Mouse (Mus musculus): ENCODE measurements around the gene Dido1. TPM values are rescaled to one million over a fixed set of nuclear protein-coding genes. Genes with fewer than 3 reads are reported as not detected.

The Dido1 gene
- polyA plus RNA-seq, 2 experiments: 26.4 to 39.7 TPM

DNA sequence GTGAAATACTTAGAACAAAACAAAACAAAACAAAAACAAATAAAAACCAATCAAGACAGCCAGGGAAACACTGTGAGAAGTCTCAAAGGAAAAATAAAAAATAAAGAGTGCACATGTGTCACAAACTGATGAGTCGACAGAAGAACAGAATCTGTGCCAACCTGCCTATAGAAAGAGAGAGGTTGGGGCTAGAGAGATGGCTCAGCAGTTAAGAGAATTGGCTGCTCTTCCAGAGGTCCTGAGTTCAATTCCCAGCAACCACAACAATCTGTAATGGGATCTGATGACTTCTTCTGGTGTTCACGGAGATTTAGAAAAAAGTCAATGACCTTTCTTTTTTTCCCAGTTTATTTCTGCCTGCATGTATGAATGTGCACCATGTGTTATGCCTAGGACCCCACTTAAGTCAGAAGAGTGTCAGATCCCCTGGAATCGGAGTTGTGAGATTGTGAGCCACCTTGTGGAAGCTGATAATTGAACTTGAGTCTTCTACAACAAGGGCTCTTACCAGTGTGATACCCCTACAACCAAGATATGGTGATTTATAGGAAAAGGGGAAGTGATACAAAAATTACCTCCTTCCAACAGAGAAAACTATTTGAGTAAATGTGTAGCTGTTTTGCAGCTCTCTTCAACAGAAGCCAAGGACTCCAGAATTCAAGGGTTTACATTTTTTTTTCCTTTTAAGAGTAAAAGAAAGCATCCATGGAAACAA lies 6.0 kb downstream of the Dido1 start:
- Histone ChIP-seq H3K27ac (replicated peaks; ENCODE audit: low read depth, low read length) (no peak overlapping the region), H3K36me3 (ENCODE audit: control insufficient read depth, insufficient read depth, low read length) (0 out of 2 replicates have a peak, but pooled peaks cover 3% of the 10 kb centered on the region), H3K4me1 (ENCODE audit: control insufficient read depth, insufficient read depth, low read length) (peaks cover 31% of the 10 kb centered on the region), H3K9ac (ENCODE audit: low read depth, low read length, severe bottlenecking) (no peak overlapping the region), H3K4me2 (replicated peaks; ENCODE audit: low read depth, low read length, severe bottlenecking) (no peak overlapping the region), H3K27me3 (ENCODE audit: control insufficient read depth, insufficient read depth, low read length) (no peaks in the 10 kb centered on the region), H3K9me3 (ENCODE audit: control insufficient read depth, low read length) (no peaks in the 10 kb centered on the region), H3K4me3 (replicated peaks; ENCODE audit: low read length) (no peak overlapping the region)
- ATAC-seq (ENCODE audit: low FRiP score, low read depth) (no peak), DNase-seq (ENCODE audit: low spot score) (no peak)
- WGBS: 78% methylated on average over 3 of the region's 3 CpGs
- no peak for TF ChIP-seq POLR2A (IDR thresholded peaks at IDR 0.05; ENCODE audit: borderline replicate concordance, extremely low read depth, insufficient read depth, insufficient read length)

DNA sequence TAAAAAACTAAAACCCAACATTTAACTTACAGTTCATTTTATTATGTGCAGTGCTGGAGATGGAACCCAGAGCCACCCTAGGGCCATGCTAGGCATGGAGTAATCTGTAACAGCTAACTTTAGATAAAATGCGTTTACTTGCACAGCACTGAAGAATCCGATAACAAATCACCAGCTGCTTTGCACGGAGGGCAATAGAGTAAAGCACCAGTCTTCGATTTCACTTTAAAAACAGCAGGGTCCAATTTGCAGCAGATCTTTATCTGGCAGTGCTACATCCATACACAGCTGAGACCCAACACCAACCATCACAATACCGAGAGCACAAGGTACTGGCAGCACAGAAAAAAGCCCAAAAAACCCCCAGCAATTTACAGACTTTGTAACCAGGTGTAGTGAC lies 6.6 kb downstream of the Dido1 start:
- DNase-seq (ENCODE audit: low spot score) (no peak), ATAC-seq (ENCODE audit: low FRiP score, low read depth) (no peak)
- H3K4me3 ChIP-seq (replicated peaks; ENCODE audit: low read length): no peak overlapping the region
- 72% methylated on average over 5 of the region's 5 CpGs for WGBS
- 0 out of 2 replicates have a peak, but pooled peaks cover 3% of the 10 kb centered on the region for H3K36me3 ChIP-seq (ENCODE audit: control insufficient read depth, insufficient read depth, low read length)
- H3K9ac ChIP-seq (ENCODE audit: low read depth, low read length, severe bottlenecking): no peak overlapping the region
- peak overlapping the region; percentile 92; the same call in 1 of the 2 replicates for H3K27ac ChIP-seq (replicated peaks; ENCODE audit: low read depth, low read length)
- peak overlapping the region; percentile 94; the same call in 1 of the 2 replicates for H3K4me2 ChIP-seq (replicated peaks; ENCODE audit: low read depth, low read length, severe bottlenecking)
- no peaks in the 10 kb centered on the region for H3K27me3 ChIP-seq (ENCODE audit: control insufficient read depth, insufficient read depth, low read length)
- H3K9me3 ChIP-seq (ENCODE audit: control insufficient read depth, low read length): no peaks in the 10 kb centered on the region
- TF ChIP-seq POLR2A (IDR thresholded peaks at IDR 0.05; ENCODE audit: borderline replicate concordance, extremely low read depth, insufficient read depth, insufficient read length): no peak
- peaks cover 25% of the 10 kb centered on the region for H3K4me1 ChIP-seq (ENCODE audit: control insufficient read depth, insufficient read depth, low read length)

DNA sequence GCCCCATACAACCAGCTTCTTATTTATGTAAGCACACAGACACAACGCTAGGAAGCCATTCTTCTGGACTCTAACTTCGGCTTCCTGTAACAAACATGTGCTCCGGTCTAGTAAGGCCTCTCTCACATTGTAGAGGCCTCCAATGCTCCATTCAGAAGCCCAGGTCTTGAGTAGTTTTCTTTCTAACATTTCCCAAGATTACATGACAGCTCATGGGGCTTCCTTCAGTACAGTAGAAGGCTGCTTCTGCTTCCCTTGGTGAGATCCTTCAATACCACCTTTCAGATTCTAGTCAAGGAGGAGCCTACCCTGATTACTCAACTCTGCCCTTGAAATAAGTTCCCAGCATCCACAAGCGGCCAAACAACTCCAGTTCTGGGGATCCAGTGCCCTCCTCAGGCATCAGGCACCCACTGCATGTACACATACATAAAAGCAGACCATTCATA lies 7.1 kb downstream of the Dido1 start:
- Histone ChIP-seq H3K9me3 (ENCODE audit: control insufficient read depth, low read length) (no peaks in the 10 kb centered on the region), H3K4me2 (replicated peaks; ENCODE audit: low read depth, low read length, severe bottlenecking) (peak overlapping the region; percentile 94), H3K9ac (ENCODE audit: low read depth, low read length, severe bottlenecking) (peak overlapping the region; percentile 97), H3K4me1 (ENCODE audit: control insufficient read depth, insufficient read depth, low read length) (peaks cover 25% of the 10 kb centered on the region), H3K4me3 (replicated peaks; ENCODE audit: low read length) (peak overlapping the region; percentile 93), H3K27me3 (ENCODE audit: control insufficient read depth, insufficient read depth, low read length) (no peaks in the 10 kb centered on the region), H3K36me3 (ENCODE audit: control insufficient read depth, insufficient read depth, low read length) (0 out of 2 replicates have a peak, but pooled peaks cover 3% of the 10 kb centered on the region), H3K27ac (replicated peaks; ENCODE audit: low read depth, low read length) (peak overlapping the region; percentile 92)
- 27% methylated on average over 4 of the region's 4 CpGs for WGBS
- no peak for ATAC-seq (ENCODE audit: low FRiP score, low read depth)
- TF ChIP-seq POLR2A (IDR thresholded peaks at IDR 0.05; ENCODE audit: borderline replicate concordance, extremely low read depth, insufficient read depth, insufficient read length): no peak
- no peak for DNase-seq (ENCODE audit: low spot score)

DNA sequence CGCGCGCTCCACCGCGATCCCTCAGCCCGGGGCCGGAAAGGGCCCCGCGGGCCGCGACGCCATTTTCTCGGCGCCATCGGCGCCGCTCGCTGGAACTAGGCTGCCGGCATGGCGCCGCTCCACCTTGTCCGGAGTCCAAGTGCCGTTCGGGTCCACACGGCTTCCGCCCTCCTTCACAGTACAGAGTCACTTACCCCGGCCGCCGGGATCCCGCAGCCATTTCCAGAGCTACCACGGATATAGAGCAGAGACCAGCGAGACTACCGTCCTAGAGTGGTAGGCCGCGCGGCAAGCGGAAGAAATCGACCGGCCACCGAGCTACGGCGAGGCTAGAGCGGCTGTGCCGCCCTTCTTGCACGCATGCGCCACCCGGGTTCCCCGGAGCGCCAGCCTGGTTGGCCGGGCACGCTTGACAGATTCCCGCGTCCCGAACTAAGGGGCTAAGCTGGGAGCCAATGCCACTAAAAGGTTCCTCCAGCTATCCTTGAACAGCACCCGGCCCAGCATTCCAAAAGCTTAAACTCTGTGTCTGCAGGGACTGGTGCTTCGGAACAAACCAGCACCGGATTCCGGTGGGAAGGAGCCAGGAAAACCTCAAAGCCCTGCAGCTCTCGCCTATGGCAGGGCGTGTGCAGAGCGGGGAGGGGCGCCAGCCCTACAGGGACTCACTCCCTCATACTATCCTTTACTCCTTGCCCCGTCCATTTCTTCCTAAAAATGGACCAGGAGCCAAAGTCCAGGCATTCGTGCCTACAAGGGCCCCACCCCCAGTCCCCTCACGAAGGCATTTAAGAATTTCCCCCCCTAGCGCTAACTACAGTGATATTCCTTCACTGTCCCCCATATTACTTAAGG lies 7.8 kb downstream of the Dido1 start:
- 0 out of 2 replicates have a peak, but pooled peaks have one; percentile 26 for TF ChIP-seq POLR2A (IDR thresholded peaks at IDR 0.05; ENCODE audit: borderline replicate concordance, extremely low read depth, insufficient read depth, insufficient read length)

More for the DNA sequence above, 7.8 kb downstream of the Dido1 start:
- Histone ChIP-seq H3K27ac (replicated peaks; ENCODE audit: low read depth, low read length) (peak overlapping the region; percentile 92), H3K9ac (ENCODE audit: low read depth, low read length, severe bottlenecking) (peak overlapping the region; percentile 97), H3K4me1 (ENCODE audit: control insufficient read depth, insufficient read depth, low read length) (peaks cover 25% of the 10 kb centered on the region), H3K27me3 (ENCODE audit: control insufficient read depth, insufficient read depth, low read length) (no peaks in the 10 kb centered on the region), H3K9me3 (ENCODE audit: control insufficient read depth, low read length) (no peaks in the 10 kb centered on the region), H3K4me2 (replicated peaks; ENCODE audit: low read depth, low read length, severe bottlenecking) (peak overlapping the region; percentile 94), H3K4me3 (replicated peaks; ENCODE audit: low read length) (peak overlapping the region; percentile 93), H3K36me3 (ENCODE audit: control insufficient read depth, insufficient read depth, low read length) (0 out of 2 replicates have a peak, but pooled peaks cover 3% of the 10 kb centered on the region)
- ATAC-seq (ENCODE audit: low FRiP score, low read depth): peak; percentile 95
- WGBS: under 1% methylated on average over 64 of the region's 66 CpGs
- DNase-seq (ENCODE audit: low spot score): peak; percentile 95
